Mouse (Mus musculus) brown adipose tissue, adult 24 weeks (tissue): Measurements from ENCODE around the gene Ktn1. TPM values are rescaled to one million over a fixed set of nuclear protein-coding genes. Genes with fewer than 3 reads are reported as not detected.

ENCODE experiments used
- H3K27ac ChIP-seq: fragments of 200-500 bp; replicated peaks from 2 replicates; pipeline ENCODE4 v1.5.1; 2012; ENCODE audit warnings: low read depth, mild to moderate bottlenecking, low read length
- H3K4me1 ChIP-seq: fragments of 200-500 bp; 2 replicates; pipeline ENCODE4 v1.6.1; 2012; ENCODE audit warnings: low read length, mixed read lengths; ENCODE audit not compliant: control insufficient read depth, insufficient read depth, insufficient read length
- H3K4me3 ChIP-seq: fragments of 200-500 bp; 2 replicates; pipeline ENCODE4 v1.5.1; 2012; ENCODE audit warnings: low read depth, mild to moderate bottlenecking, low read length, moderate library complexity; ENCODE audit not compliant: insufficient read depth
- polyA plus RNA-seq: library from polyadenylated mRNA; stranded (reverse); fragments of >200 nt; gene quantifications from 2 replicates; pipeline ENCODE4 v1.2.4, GENCODE M21; 2012; ENCODE audit not compliant: missing spikeins, insufficient read depth, insufficient read length

Gene Ktn1
- polyA plus RNA-seq, 1 experiment, result 18.3 TPM

GRCm38 (mm10) chr14:47648706-47649630, 720 bp downstream of the Ktn1 start:
- Histone ChIP-seq H3K4me1 (peaks cover 2% of the 10 kb centered on the region; the same call in 1 of the 2 replicates), H3K4me3 (peak overlapping the region; percentile 79), H3K27ac (peak overlapping the region; percentile 67)

- H3K4me3 ChIP-seq, result peak overlapping the region; percentile 79
- H3K4me1 ChIP-seq, result peaks cover 5% of the 10 kb centered on the region
- H3K27ac ChIP-seq, result peak overlapping the region; percentile 67
Measured at GRCm38 (mm10) chr14:47649631-47650337, 1.5 kb downstream of the Ktn1 start.

GRCm38 (mm10) chr14:47650338-47650720, 2.1 kb downstream of the Ktn1 start:
- Histone ChIP-seq H3K4me3 (peak overlapping the region; percentile 79), H3K27ac (0 out of 2 replicates have a peak overlapping the region, but pooled peaks have one; percentile 67), H3K4me1 (peaks cover 5% of the 10 kb centered on the region)

DNA sequence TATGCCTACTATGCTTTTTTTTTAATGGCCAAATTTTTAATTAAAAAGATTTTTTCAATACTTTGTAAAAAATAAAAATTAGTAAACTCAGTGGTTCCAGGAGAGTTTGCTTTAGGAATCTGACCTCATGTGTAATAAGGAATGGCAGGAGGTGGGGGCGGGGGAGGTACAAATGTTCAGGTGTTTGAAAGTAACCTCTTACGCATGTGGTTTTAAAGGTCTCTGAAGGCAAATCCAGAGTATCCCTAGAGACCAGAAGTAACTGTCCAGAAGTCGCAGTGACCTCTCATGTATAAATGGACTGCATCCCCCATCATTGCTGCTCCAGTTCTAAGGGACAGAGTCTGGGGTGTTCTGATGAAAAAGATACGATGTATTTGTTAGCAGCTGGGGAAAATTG, 3.0 kb downstream of the Ktn1 start:
- H3K4me3 ChIP-seq, result no peak overlapping the region
- peaks cover 5% of the 10 kb centered on the region for H3K4me1 ChIP-seq
- H3K27ac ChIP-seq, result no peak overlapping the region

GRCm38 (mm10) chr14:47655444-47655843, 7.2 kb downstream of the Ktn1 start:
- Histone ChIP-seq H3K4me1 (peaks cover 2% of the 10 kb centered on the region), H3K27ac (no peak overlapping the region), H3K4me3 (no peak overlapping the region)

DNA sequence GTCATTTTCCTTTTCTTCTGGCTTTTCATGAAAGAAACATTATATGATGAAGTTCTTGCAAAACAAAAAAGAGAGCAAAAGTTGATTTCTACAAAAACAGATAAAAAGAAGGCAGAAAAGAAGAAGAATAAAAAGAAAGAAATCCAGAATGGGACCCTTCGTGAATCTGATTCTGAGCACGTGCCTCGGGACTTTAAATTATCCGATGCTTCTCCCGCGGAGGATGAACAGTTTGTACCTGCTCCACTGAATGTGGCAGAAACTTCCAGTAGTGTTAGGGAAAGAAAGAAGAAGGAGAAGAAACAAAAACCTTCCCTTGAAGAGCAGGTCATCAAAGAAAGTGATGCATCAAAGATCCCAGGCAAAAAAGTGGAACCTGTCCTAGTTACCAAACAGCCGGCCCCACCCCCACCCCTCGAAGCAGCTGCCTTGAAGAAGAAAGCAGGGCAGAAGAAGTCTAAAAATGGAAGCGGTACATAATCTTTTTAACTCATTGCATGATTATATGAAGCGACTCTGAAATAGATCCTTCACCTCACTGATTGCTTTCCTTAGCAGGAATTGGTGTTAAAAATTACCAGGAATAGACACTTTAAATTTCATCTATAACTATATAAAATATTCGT, 15.7 kb downstream of the Ktn1 start:
- Histone ChIP-seq H3K4me1 (no peaks in the 10 kb centered on the region), H3K27ac (no peak overlapping the region), H3K4me3 (no peak overlapping the region)

- H3K4me3 ChIP-seq, result no peak overlapping the region
- H3K27ac ChIP-seq, result no peak overlapping the region
- H3K4me1 ChIP-seq, result no peaks in the 10 kb centered on the region
Measured at GRCm38 (mm10) chr14:47664470-47664864, 16.2 kb downstream of the Ktn1 start.

- no peaks in the 10 kb centered on the region for H3K4me1 ChIP-seq
- H3K4me3 ChIP-seq, result no peak overlapping the region
- H3K27ac ChIP-seq, result no peak overlapping the region
Measured at GRCm38 (mm10) chr14:47665061-47665778, 17.0 kb downstream of the Ktn1 start.

DNA sequence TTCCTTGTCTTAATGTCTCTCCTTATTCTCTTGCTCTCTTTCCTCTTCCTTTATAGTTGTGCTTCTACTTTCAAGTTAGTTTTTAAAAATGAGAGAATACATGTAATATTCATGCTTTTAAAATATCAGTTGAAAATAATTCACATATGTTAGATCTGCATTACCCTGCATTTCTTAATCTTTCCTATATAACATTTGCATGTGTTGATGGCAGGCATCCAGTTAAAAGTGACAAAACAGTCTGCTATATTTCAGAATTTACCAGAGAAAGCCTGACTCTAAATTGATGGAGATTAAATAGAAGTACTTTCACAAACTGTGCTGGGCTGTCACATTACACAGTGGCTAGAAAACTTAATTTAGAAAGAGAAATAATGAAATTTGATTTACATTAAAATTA, 19.8 kb downstream of the Ktn1 start:
- no peak overlapping the region for H3K4me3 ChIP-seq
- no peak overlapping the region for H3K27ac ChIP-seq
- no peaks in the 10 kb centered on the region for H3K4me1 ChIP-seq

DNA sequence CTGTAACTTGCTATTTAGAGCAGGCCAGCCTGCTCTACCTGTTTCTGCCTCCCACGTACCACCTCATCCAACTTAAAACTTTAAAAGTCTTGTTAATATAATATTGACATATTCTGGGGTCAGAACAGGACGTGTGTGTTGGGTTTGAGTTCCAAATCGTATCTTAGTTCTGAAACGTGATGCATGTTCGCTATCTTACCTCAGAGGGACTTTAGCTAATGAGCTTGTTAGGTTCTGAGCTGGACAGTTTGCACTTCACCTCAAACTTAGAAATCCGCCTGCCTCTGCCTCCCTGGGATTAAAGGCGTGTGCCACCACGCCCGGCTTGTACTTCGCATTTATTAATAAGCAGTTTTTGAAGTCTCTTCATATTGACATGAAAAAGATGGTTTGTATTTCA, 34.6 kb downstream of the Ktn1 start:
- H3K4me3 ChIP-seq, result no peak overlapping the region
- no peaks in the 10 kb centered on the region for H3K4me1 ChIP-seq
- no peak overlapping the region for H3K27ac ChIP-seq

DNA sequence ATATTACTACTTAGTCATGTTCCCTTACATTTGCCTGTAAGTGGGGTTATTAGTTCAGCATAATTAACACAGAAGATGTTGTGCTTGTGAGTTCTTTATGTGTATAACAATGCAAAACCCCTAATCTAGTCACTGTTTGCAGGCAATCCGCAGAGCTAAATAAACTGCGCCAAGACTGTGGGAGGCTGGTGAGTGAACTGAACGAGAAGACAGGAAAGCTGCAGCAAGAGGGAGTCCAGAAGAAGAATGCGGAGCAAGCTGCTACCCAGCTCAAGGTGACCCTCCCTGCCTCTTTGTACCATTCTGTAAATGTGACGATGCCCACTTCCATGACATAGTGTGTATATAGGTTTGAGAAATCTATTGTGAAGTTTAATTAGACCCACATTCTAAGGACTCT, 36.3 kb downstream of the Ktn1 start:
- H3K4me1 ChIP-seq, result no peaks in the 10 kb centered on the region

GRCm38 (mm10) chr14:47699126-47699525, 50.9 kb downstream of the Ktn1 start:
- no peaks in the 10 kb centered on the region for H3K4me1 ChIP-seq
- no peak overlapping the region for H3K27ac ChIP-seq
- H3K4me3 ChIP-seq, result no peak overlapping the region

More for the DNA sequence above, 36.3 kb downstream of the Ktn1 start:
- Histone ChIP-seq H3K4me3 (no peak overlapping the region), H3K27ac (no peak overlapping the region)

DNA sequence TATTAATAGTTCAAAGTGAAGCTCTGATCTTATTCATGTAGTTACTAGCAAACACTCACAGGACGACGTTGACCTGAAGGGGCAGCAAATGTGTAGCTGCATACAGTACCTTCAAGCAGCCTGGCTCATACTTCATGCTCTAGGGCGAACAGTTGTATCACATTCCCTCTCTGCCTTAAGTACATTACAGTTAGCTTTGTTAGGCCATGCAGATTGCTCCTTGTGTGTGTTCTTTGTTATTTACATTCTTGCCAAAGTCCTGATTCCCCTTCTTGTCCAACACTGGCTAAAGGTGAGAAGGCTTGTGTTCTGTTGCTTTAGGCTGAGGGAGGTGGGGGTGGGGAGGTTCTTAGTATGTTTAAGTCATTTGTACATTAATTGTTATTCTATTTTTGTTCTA, 61.3 kb downstream of the Ktn1 start:
- Histone ChIP-seq H3K4me3 (no peak overlapping the region), H3K27ac (no peak overlapping the region), H3K4me1 (no peaks in the 10 kb centered on the region; the same call in 1 of the 2 replicates)

DNA sequence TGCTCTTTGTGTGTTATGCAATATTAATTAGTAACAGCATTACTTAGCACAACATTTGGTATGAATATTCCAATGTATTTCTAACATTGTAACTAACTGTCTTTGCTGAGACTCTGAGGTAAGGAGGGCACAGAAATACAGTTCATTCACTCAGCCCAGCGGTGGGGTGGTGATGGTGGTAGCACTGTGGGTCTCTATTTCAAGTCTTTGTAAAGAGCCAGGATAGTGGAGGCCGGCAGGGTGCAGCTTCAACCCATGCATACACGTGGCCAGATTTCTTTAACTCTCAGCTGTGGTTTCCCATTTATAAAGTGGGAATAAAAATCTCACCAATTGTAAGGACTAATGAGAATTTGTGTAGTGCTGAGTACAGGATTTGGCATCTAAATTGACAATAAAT, 67.5 kb downstream of the Ktn1 start:
- Histone ChIP-seq H3K4me1 (no peaks in the 10 kb centered on the region), H3K27ac (no peak overlapping the region), H3K4me3 (no peak overlapping the region)
